Mouse (Mus musculus) C2C12 (cell line): ENCODE data around the gene 2310022B05Rik.

ENCODE experiments used
- CTCF ChIP-seq: IDR thresholded peaks from one replicate; pipeline ENCODE4 v1.5.1; 2011; ENCODE audit not compliant: control insufficient read depth, insufficient read depth, insufficient read length
- MAX ChIP-seq: IDR thresholded peaks from one replicate; pipeline ENCODE4 v1.6.1; 2011; ENCODE audit warnings: mild to moderate bottlenecking, control low read depth
- MYOD1 ChIP-seq: IDR thresholded peaks from one replicate; pipeline ENCODE4 v1.6.1; 2011; ENCODE audit warnings: low read depth; ENCODE audit not compliant: control insufficient read depth, insufficient read length
- USF1 ChIP-seq: IDR thresholded peaks from one replicate; pipeline ENCODE4 v1.6.1; 2011; ENCODE audit warnings: low read depth, mild to moderate bottlenecking, control low read depth, moderate library complexity

DNA sequence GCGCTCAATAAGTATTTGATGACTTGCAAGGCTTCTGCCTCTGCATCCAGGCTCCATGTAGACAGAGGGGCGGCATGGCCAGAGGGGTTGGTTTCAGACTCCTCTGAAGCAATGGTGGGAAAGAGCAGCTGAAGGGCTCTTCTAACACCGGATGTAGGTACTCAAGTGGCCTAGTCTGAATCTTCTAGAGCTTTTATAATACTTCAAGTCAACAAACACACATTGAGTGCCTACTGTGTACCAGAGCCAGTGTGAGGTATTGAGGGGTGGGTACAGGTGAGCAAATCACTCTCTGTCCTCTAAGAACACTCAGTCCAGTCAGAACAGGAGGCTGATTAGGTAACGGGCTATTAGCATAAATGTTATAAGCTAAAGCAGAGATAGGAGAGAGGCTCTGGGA is 28.5 kb upstream of the 2310022B05Rik start:
- TF ChIP-seq CTCF (no peak), USF1 (no peak), MAX (no peak), MYOD1 (no peak)
